Mouse (Mus musculus) left cerebral cortex, adult 9 months (tissue): Measurements from ENCODE around the gene Msi1.
"Not testable (repeated sequence)": the region's sequence is repeated elsewhere in the genome, so short reads cannot be mapped to it uniquely, and the experiment has no call there.

Experiments used
- DNase-seq, 2 experiments: peaks; one replicate each; pipeline ENCODE4 v3.0.0; 2022; ENCODE audit warnings: low spot score in 2 of 2

The Msi1 gene

DNA sequence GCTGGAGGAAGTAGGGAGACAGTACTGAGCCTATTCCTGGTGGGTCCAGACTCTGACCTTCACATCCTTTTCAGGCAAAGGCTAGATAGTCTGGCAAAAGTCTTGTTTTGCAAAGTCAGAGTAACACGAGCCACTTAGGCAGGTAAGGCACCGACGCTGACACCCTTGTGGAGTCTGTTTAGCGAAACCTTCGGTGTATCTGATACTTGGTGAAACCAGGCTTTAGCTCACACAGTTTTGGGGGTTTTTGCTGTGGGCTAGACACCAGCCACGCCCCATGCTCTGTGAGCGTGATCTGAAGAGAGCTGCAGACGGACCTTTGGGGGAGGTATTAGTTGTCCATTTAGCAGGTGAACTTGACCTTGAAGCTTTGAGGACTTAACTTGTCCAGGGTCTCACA, 3.8 kb downstream of the Msi1 start:
- no peak for DNase-seq

DNA sequence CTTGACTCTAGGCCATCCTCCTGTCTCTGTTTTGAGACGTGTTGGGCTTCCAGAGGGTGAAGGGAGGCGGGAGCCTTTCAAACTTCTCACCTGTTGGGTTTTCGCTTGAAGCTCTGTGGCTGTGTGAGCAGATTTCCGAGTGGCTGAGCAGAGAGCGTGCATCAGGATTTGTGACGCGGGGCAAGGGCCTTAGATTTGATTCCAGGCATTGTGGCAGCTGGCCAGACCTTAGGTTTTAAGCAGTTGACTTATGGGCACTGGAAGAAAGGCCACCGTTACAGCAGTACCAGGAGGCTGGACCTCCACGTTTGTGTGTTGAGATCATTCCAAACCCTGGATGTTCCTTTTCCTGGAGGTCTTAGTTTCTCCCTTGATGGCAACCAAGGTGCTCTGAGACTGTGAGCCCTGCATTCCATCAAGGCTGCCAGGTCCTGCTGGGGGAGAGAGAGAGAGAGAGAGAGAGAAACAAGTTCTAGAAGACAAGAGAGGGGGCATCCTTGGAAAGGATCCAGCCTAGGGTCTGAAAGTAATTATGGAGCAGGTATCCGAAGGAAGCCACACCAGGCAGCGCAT, 5.0 kb downstream of the Msi1 start:
- DNase-seq = no peak

DNA sequence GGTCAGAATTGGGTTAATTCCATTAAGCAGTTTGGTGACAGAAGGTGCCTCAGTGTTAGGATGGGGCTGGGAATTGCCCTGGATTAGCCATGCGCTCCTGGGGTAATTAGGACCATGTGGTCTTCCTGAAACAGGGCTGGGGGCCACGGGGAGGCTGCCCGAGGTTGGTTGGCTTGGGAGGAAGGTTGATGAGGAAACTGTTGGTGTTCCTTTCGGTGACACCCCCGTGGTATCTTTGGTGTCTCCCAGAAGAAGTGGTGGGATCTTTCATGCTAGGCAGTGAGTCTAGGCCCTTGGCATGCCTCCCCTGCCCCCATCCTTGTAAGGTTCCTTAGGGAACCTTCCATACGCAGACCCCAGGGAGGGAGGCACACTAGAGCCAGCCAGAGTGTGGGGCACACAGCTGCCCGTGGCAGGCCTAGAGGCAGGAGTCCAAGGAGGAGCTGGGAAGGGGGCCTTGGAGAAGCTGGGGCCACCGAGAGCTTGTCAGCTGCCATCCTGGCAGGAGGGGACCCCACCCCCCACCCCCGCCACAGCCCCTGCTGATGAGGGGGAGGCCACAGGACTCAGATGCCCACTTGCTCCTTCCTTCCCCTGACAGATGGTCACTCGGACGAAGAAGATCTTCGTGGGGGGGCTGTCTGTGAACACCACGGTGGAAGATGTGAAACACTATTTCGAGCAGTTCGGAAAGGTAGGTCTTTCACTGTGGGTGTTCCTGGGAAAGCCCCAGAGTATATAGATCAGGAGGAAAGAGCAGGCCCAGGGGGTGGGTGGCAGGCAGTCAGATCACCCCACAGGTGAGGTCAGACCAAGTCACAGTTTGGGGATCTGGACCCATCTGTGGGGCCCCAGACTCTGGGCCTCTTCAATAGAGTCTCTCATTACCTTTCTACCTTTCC, 5.7 kb downstream of the Msi1 start:
- no peak for DNase-seq

DNA sequence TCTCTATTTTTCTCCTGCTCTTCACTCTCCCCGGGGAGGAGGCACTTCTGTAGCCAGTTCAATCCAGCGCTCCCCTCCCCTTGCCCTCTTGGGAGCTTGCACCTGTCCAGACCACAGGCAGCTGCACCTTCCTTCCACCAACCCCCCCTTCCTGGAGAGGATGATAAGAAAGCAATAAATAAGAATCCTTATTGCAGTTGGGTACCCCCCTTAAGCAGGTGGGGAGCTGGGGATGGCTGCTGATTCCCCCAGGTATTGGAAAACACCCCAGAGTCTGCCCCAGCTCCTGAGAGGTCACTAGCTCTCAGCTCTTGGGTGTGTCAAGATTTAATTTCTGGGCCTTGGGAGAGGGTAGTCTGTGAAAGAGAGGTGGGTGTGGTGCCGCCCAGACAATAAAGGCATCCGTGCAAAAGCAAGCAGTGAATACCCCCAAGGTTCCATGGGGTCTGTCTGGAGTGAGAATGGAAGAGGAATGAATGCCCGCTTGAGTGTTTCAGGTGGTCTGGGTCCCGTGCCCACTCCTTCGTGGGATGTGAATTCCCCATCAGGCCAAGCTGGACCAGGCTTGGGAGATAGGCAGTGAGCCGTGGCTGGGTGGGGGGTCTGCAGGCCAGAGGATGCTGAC, 6.5 kb downstream of the Msi1 start:
- DNase-seq = no peak

DNA sequence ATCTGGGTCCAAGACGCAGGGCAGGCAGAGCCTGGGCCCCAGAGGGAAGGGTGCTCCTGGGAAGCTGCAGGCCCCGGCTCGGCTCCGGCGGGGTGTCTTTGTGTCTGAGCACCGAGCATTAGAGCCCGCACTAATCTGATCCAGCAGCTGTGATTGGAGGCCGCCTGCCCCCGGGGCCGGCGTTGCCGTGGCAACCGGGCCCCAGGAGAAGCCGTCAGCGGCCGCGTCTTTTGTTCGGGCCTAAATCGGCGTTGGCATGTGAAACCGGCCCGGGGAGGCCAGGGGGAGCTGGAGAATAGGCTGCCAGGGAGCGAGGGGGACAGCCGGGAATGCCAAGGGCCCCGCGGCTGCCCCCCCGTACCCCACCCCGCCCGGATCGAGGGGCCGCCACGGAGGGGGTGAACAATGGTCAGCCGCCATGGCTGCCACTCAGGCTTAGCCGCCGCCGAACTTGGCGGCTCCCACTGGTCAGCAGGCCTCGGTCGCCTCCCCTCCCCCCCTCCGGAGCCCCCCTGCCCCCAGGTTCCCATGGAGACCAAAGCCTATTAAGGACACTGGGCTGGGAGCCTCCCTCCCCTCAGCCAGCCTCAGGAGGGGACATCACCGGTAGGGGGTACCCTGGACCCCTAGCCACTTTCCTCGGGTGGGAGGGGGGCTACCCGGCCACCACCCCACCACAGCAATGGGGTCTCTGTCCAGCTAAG, 7.2 kb downstream of the Msi1 start:
- peak; percentile 84 to 89 for DNase-seq

DNA sequence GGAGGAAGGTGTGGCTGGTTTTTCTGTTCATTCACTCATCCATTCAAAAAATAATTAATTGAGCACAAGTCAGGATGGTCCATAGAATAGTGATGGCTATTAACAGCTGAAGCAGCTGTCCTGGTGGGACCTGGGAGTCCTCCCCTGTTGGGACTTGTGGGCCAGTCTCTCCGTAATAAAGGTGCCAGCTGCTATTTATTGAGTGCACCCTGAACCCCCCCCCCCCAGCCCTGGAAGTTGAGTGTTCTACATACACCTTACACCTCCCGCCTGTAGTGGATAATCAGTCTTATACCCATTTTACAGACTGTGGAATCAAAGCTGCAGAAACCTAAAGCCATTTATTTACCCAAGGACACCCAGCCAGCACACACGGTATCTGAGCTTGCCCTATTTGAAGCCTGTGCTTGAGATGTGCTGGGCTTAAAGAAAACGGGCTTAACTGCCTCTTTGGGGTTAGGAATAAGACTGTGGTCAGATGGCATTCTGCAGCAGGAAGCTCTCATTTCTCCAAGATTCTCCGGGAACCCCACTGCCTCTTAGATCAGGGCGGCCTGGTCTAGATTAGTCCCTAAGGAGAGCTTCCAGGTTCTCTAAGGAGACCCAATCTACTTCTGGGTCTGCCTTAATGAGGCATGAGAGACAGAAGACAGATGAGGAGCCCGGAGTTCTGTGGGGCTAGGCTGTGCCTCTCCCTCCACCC, 8.0 kb downstream of the Msi1 start:
- DNase-seq = no peak

DNA sequence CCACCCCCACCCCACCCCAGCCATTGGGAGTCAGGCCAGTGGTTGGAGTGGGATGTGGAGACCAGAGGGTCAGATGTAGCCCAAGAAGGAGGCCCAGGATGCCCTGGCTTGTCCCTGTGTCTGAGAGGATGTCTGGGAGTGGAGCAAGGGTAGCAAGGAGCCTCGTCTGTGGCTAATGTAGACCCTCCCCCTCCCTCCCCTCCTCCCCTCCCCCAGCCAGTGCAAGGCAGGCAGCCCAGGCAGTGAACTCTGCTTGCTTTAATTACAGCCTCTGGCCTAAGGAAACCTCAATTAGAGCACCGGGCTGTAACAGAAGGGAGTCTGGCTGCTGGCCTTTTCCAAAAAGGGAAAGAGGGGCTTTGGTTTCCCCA, 8.5 kb downstream of the Msi1 start:
- no peak for DNase-seq

DNA sequence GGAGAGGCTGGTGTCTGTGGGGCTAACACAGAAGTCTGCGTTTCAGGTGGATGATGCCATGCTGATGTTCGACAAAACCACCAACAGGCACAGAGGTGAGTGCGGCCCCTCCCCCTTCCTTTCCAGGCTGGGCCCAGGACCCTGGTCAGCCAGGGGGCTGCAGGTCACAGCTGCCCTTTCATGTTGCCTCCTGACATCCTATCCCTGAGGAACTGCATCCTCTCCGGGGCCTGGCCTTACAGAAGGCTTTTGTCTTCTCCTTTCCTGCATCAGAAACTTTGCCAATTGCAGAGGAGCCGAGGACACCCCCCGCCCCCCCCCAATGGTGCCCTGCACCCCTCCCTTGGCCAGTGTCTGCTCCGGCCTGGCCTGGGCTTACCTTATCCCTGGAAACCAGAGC, 9.3 kb downstream of the Msi1 start:
- DNase-seq = no peak

DNA sequence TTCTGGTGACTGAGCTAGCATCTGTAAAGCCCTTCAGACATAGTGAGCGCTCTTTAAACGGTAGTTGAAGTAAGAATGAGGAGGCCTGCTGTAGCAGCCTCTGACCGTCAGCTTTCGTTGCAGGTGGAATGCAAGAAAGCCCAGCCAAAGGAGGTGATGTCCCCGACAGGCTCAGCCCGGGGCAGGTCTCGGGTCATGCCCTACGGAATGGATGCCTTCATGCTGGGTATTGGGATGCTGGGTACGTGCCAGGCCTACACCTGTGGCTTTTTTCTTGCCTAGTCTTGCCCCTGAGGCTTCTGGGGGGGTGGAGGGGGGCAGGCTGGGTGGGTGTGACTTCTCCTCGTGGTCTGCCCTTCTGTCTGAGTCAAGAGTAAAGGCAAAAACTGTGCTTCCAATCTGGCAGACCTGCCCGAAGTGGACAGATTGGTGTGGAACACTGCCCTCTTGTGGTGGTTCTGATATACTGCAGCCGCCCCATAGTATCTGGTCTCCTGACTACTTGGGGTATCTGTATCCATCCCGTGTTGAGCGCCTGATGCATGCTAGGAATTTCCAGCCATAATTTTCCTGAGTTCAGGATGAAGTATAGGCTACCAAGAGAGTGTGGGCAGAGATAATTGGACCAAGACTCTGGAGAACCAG, 11.9 kb downstream of the Msi1 start:
- peak; percentile 31 to 86 for DNase-seq

DNA sequence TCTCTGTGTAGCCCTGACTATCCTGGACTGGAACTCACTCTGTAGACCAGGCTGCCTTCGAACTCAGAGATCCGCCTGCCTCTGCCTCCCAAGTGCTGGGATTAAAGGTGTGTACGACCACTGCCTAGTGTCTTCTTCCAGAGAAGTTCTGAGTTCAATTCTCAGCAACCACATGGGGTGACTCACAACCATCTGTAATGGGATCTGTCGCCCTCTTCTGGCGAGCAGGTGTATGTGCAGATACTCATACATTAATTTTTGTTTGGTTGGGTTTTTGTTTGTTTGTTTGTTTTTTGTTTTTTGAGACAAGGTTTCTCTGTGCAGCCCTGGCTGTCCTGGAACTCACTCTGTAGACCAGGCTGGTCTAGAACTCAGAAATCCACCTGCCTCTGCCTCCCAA, 13.3 kb downstream of the Msi1 start:
- not testable (repeated sequence) for DNase-seq

DNA sequence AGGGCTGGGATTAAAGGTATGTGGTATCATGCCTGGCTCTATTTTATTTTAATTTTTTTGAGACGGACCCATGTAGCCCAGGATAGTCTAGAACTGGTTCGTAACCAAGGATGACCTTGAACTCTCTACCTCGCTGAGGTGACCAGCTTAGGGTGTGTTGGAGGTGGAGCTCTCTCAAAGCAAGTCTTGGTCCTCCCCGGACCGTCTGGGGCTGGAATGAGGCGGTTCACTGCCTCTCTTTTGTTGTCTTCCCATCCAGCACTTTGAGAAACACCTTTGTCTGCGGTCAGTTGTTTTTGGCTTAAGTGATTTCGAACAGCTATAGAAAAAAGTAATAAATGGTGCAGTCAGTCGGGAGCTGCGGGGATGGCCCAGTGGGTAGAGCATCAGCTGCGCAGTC, 14.7 kb downstream of the Msi1 start:
- DNase-seq = no peak

DNA sequence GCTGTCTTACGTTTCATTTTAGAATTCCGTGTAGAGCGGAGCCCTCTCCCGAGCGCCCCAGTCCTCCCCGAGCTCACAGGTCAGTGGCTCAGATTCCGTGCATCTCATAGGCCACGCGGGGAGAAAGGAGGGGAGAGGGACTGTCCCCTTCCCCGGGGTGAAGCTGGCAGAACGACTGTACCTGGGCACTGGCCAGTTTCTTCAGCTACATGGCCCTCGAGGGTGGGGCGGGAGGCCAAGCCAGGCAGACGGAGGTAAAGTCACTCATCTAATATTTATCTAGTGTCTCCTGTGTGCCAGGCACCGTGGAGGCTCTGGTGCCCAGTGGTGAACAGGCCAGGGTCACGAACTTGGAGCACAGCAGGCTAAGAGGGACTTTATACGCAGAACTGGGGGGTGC, 17.7 kb downstream of the Msi1 start:
- no peak for DNase-seq

DNA sequence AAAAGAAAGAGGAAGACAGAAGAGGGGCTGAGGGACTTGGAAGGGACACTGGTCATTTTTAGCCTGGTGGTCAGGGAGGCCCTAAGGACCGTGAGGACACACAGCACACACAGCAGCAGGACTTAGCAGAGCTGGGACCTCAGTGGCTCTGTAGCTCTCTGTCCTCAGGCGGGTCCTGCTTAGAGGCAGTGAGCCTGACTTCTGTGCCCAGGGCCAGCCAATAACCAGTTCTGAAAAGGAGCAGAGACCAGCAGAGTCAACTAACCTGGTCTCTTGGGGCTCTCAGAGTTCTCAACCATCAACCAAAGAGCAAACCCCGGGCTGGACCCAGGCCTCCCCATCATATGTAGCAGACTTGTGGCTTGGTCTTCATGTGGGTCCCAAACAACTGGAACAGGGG, 19.8 kb downstream of the Msi1 start:
- no peak for DNase-seq

DNA sequence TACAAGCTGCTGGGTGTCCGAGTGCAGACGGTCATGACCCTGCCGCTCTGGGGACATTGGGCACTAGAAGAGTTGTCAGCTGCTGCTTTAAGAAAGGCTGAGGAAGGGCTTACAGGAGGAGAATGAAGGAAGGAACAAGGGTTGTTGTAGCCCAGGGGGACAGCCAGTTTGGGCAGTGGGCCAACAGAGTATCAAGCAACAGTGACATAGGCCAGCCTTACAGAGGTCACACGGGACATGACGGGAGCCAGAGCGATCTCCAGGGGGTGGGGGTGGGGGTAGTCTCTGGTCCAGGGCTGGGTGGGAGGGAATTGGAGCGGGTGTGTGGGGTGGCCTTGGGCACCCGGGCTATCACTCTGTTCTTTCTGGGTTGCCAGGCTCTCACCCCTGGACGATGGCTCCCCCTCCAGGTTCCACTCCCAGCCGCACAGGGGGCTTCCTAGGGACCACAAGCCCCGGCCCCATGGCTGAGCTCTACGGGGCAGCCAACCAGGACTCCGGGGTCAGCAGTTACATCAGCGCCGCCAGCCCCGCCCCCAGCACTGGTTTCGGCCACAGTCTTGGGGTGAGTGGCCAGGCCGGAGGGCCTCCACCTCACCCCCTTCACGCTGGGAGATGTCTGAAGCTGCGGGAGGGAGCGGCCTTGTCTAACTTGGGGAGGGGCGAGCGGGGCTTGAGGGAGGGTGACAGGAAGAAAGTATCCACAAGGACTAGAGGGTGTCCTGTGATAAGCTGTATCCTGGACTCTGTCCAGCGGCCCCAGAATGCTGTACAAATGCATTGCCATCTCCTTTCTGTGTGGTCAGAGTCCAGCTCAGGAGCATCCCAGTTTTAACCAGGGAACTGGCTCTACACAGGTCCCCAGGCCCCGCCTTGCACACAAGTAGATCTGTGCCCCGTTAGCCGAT, 21.3 kb downstream of the Msi1 start:
- DNase-seq = no peak

DNA sequence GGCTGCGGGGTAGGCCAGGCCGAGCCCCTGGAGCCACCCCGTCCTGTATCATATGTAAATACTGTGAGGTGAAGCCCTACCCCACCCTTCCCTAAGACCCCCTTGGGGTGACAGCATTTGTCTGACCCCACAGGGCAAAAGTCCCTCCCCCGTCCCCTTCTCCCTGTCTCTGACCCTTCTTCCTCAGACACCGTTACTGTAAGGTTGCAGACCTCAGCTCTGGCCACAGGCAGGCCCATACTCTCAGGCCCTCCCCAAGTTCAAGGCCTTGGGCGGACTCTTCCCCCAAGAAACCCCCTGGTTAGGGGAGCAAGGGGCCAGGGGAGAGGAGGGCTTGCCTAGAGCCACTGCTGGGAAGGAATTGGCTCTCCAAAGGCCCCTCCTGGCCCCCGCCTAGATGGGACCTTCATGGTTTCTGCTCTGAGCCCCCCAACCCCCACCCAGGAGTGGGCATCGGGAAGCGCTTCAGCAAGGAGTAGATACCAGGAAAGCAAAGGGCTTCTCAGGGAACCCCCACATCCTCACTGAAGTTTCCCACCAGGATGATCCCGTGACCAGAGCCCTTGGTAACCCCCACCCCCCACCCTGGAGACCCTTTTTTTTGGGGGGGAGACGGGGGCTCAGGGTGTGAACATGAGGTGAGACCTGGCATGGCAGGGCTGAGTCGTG, 25.2 kb downstream of the Msi1 start:
- no peak for DNase-seq

DNA sequence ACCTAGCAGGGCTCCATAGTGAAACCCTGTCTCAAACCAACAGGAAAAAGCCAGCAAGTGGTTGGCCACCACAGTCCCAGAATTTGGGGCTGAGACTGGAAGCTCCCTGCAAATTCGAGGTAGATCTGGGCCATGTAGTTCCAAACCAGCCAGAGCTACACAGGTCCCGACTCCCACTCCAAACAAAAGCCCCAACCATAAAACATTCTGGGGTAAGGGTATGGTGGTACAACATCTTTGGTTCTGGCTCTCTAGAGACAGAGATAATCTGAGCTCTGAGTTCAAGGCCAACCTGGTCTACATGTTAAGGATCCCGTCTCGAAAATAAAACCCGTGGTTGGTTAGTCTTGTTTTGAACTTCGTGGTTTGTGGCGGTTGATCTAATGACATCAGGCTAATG, 26.4 kb downstream of the Msi1 start:
- DNase-seq = no peak

DNA sequence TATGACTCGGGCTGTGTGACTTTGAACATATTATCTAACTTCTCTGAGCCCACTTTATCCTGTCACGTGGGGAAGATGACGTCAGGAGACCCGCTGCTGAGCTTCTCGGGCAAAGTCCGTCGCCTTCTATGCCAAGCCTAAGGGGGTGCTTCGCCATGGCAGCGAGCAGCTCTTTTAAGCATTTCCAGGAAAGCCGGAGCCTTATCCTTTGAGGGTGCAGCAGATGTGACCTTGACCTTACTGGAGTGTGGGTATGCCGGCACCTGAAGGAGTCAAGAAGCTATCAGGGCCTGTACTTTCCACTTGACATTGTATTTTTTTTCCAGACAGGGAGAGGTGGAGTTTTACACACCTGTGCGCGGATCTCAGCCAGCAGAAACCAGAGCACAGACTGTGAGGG, 29.5 kb downstream of the Msi1 start:
- DNase-seq = no peak

DNA sequence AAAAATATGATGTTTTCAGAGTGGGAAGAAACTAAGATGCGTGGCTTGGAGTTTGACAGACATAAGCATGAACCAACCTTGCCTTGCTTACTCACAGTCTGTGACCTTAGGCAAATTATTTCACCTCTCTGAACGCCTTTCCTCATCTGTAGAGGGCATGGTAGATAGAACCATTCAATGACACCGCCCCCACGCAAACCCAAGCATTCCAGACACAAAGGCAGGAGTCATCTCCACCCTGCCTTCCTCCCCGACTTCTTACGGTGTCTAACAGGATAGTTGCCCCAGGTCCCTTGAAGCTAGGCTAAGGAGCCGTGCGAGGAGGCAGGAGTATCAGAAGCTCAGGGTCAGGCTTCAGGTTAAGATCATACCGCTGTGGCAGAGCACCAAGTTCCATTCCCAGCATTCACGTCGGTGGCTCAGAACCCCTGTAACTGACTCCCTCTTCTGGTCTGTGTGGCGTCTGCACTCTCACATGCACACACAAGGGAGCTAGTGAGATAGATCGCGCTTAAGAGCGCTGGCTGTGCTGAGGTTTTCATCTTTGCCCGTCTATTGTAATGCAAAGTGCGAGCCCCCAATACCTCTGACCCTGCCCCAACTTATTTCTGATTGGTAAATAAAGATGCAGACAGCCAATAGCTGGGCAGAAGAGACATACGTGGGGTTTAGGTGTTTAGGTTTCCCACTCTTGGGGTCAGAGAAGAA, 35.2 kb downstream of the Msi1 start:
- DNase-seq = no peak
